Mouse (Mus musculus) ovary, postnatal 14 days (tissue): ENCODE measurements around the gene Zbtb16.

Experiments used
- DNase-seq: peaks from one replicate; pipeline ENCODE4 v3.0.0; 2022; ENCODE audit warnings: low spot score

Gene Zbtb16

GRCm38 (mm10) chr9:48826377-48826889, 9.6 kb downstream of the Zbtb16 start:
- no peak for DNase-seq

- no peak for DNase-seq
These were observed 11.4 kb downstream of the Zbtb16 start for GRCm38 (mm10) chr9:48824533-48825130.

GRCm38 (mm10) chr9:48823851-48824250, 12.2 kb downstream of the Zbtb16 start:
- DNase-seq = no peak

- no peak for DNase-seq
These were observed 12.7 kb downstream of the Zbtb16 start for GRCm38 (mm10) chr9:48823319-48823705.

GRCm38 (mm10) chr9:48822586-48823318, 13.3 kb downstream of the Zbtb16 start:
- DNase-seq = no peak

- no peak for DNase-seq
These were observed 14.0 kb downstream of the Zbtb16 start for GRCm38 (mm10) chr9:48821916-48822585.

GRCm38 (mm10) chr9:48821431-48821830, 14.6 kb downstream of the Zbtb16 start:
- DNase-seq = no peak

GRCm38 (mm10) chr9:48820791-48821190, 15.2 kb downstream of the Zbtb16 start:
- DNase-seq = no peak

GRCm38 (mm10) chr9:48819695-48820094, 16.3 kb downstream of the Zbtb16 start:
- DNase-seq = no peak

GRCm38 (mm10) chr9:48819137-48819536, 16.9 kb downstream of the Zbtb16 start:
- no peak for DNase-seq

- DNase-seq = no peak
These were observed 18.1 kb downstream of the Zbtb16 start for GRCm38 (mm10) chr9:48817907-48818306.

- no peak for DNase-seq
These were observed 18.6 kb downstream of the Zbtb16 start for GRCm38 (mm10) chr9:48817399-48817793.

- DNase-seq = no peak
These were observed 19.2 kb downstream of the Zbtb16 start for GRCm38 (mm10) chr9:48816678-48817398.

GRCm38 (mm10) chr9:48816157-48816556, 19.9 kb downstream of the Zbtb16 start:
- no peak for DNase-seq

GRCm38 (mm10) chr9:48814881-48815495, 21.0 kb downstream of the Zbtb16 start:
- no peak for DNase-seq

GRCm38 (mm10) chr9:48813960-48814880, 21.8 kb downstream of the Zbtb16 start:
- DNase-seq = no peak

GRCm38 (mm10) chr9:48812352-48812751, 23.7 kb downstream of the Zbtb16 start:
- no peak for DNase-seq

GRCm38 (mm10) chr9:48806591-48806990, 29.4 kb downstream of the Zbtb16 start:
- no peak for DNase-seq

- no peak for DNase-seq
These were observed 30.2 kb downstream of the Zbtb16 start for GRCm38 (mm10) chr9:48805850-48806249.

- DNase-seq = no peak
These were observed 31.5 kb downstream of the Zbtb16 start for GRCm38 (mm10) chr9:48804509-48804908.
